Mouse (Mus musculus) testis, adult 2 months (tissue): ENCODE results near the gene Urm1. TPM values are rescaled to one million over a fixed set of nuclear protein-coding genes. Genes with fewer than 3 reads are reported as not detected.

Experiments
- H3K27ac ChIP-seq: fragments of 200-500 bp; 2 replicates; pipeline ENCODE4 v1.5.1; 2012; ENCODE audit warnings: low read depth, low read length; ENCODE audit not compliant: control insufficient read depth, insufficient read depth
- H3K27me3 ChIP-seq: fragments of 200-500 bp; 2 replicates; pipeline ENCODE4 v1.6.1; 2012; ENCODE audit warnings: mild to moderate bottlenecking, low read length, moderate library complexity; ENCODE audit not compliant: control insufficient read depth, insufficient read depth
- H3K36me3 ChIP-seq: fragments of 200-500 bp; 2 replicates; pipeline ENCODE4 v1.6.1; 2012; ENCODE audit warnings: mild to moderate bottlenecking, low read length; ENCODE audit not compliant: control insufficient read depth, insufficient read depth
- H3K4me1 ChIP-seq: fragments of 200-500 bp; 2 replicates; pipeline ENCODE4 v1.6.1; 2012; ENCODE audit warnings: low read length; ENCODE audit not compliant: control insufficient read depth, insufficient read depth
- H3K4me3 ChIP-seq: fragments of 200-500 bp; 2 replicates; pipeline ENCODE4 v1.5.1; 2012; ENCODE audit warnings: low read depth, mild to moderate bottlenecking, low read length, moderate library complexity, mixed read lengths; ENCODE audit not compliant: control insufficient read depth
- CTCF ChIP-seq: fragments of 200-500 bp; IDR thresholded peaks from 2 replicates; pipeline ENCODE4 v1.5.1; 2012; ENCODE audit warnings: low read depth, mild to moderate bottlenecking, inconsistent platforms, low read length, moderate library complexity; ENCODE audit not compliant: control insufficient read depth, insufficient read depth, insufficient replicate concordance
- POLR2A ChIP-seq: fragments of 200-500 bp; IDR thresholded peaks from 2 replicates; pipeline ENCODE4 v1.6.1; 2012; ENCODE audit warnings: low read depth, mild to moderate bottlenecking, inconsistent platforms, low read length, moderate library complexity; ENCODE audit not compliant: control insufficient read depth
- polyA plus RNA-seq: library from polyadenylated mRNA; depleted of rRNA; stranded (reverse); fragments of >200 nt; gene quantifications from 2 replicates; pipeline ENCODE4 v1.2.3, GENCODE M21; 2012

Gene Urm1
- polyA plus RNA-seq, 1 experiment, result 25.1 TPM

DNA sequence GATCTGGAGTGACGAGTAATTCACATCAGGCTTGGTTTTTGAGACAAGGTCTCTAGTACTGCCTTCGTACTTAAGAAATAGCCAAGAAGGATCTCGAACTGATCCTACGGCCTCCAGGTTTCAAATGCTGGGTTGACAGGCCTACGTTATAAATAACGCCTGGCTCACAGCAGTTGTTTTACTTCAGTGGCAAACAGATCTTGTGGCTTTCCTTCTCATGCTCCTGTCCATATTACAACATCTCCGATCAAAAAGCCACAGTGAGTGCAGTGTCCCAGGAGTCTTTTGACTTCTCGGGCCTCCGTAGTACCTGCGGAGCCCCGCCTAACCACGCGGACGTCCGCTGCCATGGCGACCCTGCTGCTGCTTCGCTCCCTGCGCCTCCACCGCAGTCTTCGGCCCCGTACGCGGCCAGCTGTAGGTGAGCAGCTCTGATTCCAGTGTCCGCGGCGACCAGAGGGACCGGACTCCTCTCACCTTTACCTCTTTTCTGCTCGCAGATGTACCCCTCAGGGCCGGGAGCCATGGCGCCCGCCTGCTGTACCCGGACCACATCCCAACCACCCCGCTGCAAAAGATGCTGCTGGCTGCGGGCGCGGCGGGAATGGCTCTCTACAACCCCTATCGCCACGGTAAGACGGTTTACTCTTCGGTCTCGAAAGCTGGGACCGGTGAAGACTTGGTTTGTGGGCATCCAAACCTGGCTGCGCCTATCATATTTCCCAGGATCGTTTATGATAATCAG, 31.8 kb upstream of the Urm1 start, which contains the start of gene Trub2:
Gene Trub2 (minus strand): TSS at position 566 of the 745 bp plus-strand sequence.
- no peaks in the 10 kb centered on the region for H3K27me3 ChIP-seq
- H3K4me3 ChIP-seq, result peak within 1 kb of the TSS; percentile 96
- H3K4me1 ChIP-seq, result peaks cover 4% of the 10 kb centered on the region; the same call in 1 of the 2 replicates
- TF ChIP-seq POLR2A, result peak; percentile 79
- no peak for TF ChIP-seq CTCF
- peaks cover 5% of the 10 kb centered on the region for H3K36me3 ChIP-seq
- H3K27ac ChIP-seq, result peak within 1 kb of the TSS; percentile 84

DNA sequence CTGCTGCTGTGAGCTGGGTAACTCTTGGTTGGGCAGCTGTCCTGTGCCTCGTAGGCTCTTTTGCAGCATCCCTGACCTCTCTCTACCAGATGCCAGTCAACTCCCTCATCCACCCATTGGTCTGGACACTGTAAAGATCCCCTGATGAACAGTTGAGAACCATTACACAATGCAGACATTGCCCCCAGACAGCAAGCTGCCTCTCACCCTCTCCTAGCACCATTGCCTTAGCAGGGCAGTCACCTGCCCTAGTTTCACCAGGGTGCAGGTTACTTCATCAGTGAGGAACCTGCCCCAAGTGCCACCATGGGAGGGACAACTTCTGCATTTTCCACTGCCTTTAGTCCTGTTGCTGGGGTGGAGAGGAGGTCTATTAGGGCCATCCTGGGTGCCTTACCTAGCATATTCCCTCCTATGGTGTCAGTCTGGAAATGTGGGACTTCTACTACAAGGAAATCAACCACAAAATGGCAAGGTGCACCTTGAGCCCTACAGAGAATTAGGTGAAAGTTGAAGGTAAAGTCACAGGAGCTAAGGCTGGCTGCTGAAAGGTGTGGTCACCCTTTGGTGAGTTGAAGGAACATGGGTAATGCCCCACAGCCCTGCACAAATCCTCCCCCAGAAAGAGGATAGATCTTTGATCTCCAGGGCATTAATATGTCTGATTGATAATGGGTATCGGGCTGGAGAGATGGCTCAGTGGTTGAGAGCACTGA, 26.9 kb upstream of the Urm1 start:
- TF ChIP-seq POLR2A (no peak), CTCF (no peak)
- no peaks in the 10 kb centered on the region for H3K4me1 ChIP-seq
- H3K4me3 ChIP-seq, result no peak overlapping the region
- no peak overlapping the region for H3K27ac ChIP-seq
- peaks cover 3% of the 10 kb centered on the region; the same call in 1 of the 2 replicates for H3K36me3 ChIP-seq
- H3K27me3 ChIP-seq, result no peaks in the 10 kb centered on the region

DNA sequence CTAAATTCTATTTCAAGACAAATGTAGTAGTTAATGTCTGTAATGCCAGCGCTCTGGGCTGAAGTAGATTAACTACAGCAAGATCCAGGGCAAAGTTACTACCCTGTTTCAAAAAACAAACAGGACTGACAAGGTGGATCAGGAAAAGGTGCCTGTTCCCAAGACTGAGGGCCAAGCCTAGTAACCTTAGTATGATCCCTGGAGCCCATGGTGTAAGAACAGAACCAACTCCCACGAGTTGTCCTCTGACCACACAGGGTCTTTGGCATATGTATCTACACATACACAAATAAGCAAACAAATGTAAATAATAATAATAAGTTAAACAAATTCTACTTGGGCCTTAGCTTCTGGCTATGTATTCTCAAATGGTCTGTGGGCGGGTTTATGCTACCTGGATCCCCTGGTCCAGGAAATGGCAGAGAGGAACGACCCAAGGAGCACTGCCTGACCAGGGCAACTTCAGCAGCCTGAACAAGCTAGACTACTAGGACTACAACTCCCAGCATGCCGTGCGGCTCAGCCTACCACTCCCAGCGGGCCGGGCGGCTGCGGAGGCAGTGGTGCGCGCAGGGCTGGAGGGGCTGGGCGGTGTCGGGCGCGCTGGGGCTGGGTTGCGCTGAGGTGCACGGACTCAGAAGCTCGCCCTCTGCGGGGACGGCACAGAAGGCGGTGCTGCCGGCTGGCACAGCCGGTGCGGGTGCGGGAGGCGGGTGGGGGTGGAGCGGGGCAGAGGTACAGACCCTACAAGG, 17.6 kb upstream of the Urm1 start, which contains the start of gene Slc27a4:
Gene Slc27a4 (plus strand): TSS at position 560 of the 752 bp plus-strand sequence.
- no peak within 1 kb of the TSS for H3K27ac ChIP-seq
- TF ChIP-seq CTCF, result no peak
- TF ChIP-seq POLR2A, result peak; percentile 56; the same call in 1 of the 2 replicates
- no peaks in the 10 kb centered on the region for H3K36me3 ChIP-seq
- H3K27me3 ChIP-seq, result no peaks in the 10 kb centered on the region
- no peaks in the 10 kb centered on the region for H3K4me1 ChIP-seq
- H3K4me3 ChIP-seq, result peak within 1 kb of the TSS; percentile 82

DNA sequence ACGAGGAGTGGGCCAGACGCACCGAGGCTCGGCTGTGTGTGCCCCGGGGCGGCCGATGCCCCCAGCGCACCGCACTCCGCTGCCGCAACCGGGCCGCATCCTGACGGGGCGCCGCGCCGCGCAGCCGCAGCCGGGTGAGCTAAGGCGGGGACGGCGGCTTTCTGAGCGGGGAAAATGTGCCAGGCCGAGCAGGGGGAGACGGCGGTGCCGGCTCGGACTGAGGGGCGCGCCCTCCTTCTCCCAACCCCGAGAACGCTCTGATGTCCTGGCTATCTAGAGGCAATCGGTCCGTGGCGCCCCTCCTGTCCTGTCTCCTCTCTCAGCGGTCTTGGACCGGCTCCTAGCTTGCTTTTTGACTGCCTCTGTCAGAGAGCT, 17.1 kb upstream of the Urm1 start:
- no peaks in the 10 kb centered on the region for H3K27me3 ChIP-seq
- H3K4me3 ChIP-seq, result peak overlapping the region; percentile 82
- no peaks in the 10 kb centered on the region for H3K36me3 ChIP-seq
- H3K4me1 ChIP-seq, result no peaks in the 10 kb centered on the region
- no peak for TF ChIP-seq CTCF
- no peak overlapping the region for H3K27ac ChIP-seq

DNA sequence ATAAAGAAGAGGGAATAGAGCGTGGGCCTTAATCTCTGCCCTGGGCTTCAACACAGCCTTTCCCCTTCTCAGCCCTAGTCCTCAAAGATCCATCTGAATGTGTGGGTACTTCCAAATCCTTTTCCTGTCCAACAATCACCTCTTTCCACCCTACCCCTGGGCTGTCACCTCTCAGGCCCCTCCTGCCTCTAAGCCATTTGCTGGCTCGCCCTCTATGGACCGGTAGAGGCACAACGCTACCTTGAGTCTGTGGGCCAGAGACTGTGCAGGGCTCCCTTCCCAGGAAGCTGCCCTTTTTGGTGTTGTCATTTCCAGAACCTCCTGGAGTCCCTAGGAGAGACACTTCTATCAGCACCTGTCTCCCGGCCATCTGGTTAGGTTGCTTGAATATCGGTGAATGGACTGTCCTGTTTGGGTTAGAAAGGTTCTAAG, 16.5 kb upstream of the Urm1 start:
- no peak; the same call in 1 of the 2 replicates for TF ChIP-seq CTCF
- no peak for TF ChIP-seq POLR2A
- Histone ChIP-seq H3K4me1 (no peaks in the 10 kb centered on the region), H3K27me3 (no peaks in the 10 kb centered on the region), H3K27ac (no peak overlapping the region), H3K4me3 (no peak overlapping the region), H3K36me3 (no peaks in the 10 kb centered on the region)

DNA sequence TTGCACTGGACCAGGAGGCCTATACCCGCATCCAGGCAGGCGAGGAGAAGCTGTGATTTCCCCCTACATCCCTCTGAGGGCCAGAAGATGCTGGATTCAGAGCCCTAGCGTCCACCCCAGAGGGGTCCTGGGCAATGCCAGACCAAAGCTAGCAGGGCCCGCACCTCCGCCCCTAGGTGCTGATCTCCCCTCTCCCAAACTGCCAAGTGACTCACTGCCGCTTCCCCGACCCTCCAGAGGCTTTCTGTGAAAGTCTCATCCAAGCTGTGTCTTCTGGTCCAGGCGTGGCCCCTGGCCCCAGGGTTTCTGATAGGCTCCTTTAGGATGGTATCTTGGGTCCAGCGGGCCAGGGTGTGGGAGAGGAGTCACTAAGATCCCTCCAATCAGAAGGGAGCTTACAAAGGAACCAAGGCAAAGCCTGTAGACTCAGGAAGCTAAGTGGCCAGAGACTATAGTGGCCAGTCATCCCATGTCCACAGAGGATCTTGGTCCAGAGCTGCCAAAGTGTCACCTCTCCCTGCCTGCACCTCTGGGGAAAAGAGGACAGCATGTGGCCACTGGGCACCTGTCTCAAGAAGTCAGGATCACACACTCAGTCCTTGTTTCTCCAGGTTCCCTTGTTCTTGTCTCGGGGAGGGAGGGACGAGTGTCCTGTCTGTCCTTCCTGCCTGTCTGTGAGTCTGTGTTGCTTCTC, 4.0 kb upstream of the Urm1 start:
- Histone ChIP-seq H3K4me1 (peaks cover 17% of the 10 kb centered on the region), H3K4me3 (no peak overlapping the region), H3K36me3 (no peaks in the 10 kb centered on the region), H3K27ac (no peak overlapping the region), H3K27me3 (no peaks in the 10 kb centered on the region)
- no peak for TF ChIP-seq POLR2A
- TF ChIP-seq CTCF, result no peak
